Mouse (Mus musculus) thymus, adult 2 months (tissue): Measurements from ENCODE around the gene Ceacam2. TPM values are rescaled to one million over a fixed set of nuclear protein-coding genes. Genes with fewer than 3 reads are reported as not detected.
"Not testable (repeated sequence)": the region's sequence is repeated elsewhere in the genome, so short reads cannot be mapped to it uniquely, and the experiment has no call there.

ENCODE experiments used
- DNase-seq: peaks from one replicate; pipeline ENCODE4 v3.0.0; 2021
- H3K27ac ChIP-seq: fragments of 200-500 bp; 2 replicates; pipeline ENCODE4 v1.5.1; 2012; ENCODE audit warnings: low read length, control low read depth; ENCODE audit not compliant: control insufficient read depth, insufficient read depth
- H3K27me3 ChIP-seq: fragments of 200-500 bp; 2 replicates; pipeline ENCODE4 v1.6.1; 2012; ENCODE audit warnings: mild to moderate bottlenecking, low read length, moderate library complexity, mixed read lengths; ENCODE audit not compliant: control insufficient read depth, insufficient read depth
- H3K36me3 ChIP-seq: fragments of 200-500 bp; 2 replicates; pipeline ENCODE4 v1.6.1; 2012; ENCODE audit warnings: mild to moderate bottlenecking, low read length, moderate library complexity; ENCODE audit not compliant: control insufficient read depth, insufficient read depth
- H3K4me1 ChIP-seq: fragments of 200-500 bp; replicated peaks from 2 replicates; pipeline ENCODE4 v1.6.1; 2012; ENCODE audit warnings: low read length; ENCODE audit not compliant: control insufficient read depth, insufficient read depth
- H3K4me3 ChIP-seq: fragments of 200-500 bp; 2 replicates; pipeline ENCODE4 v1.5.1; 2012; ENCODE audit warnings: mild to moderate bottlenecking, low read length, control low read depth, moderate library complexity; ENCODE audit not compliant: control insufficient read depth, insufficient read depth
- CTCF ChIP-seq: fragments of 200-500 bp; IDR thresholded peaks from 2 replicates; pipeline ENCODE4 v1.5.1; 2012; ENCODE audit warnings: mild to moderate bottlenecking, control low read depth, low read length, moderate library complexity, borderline replicate concordance; ENCODE audit not compliant: control insufficient read depth, poor library complexity, insufficient read depth; ENCODE audit errors: extremely low read depth
- POLR2A ChIP-seq: fragments of 200-500 bp; IDR thresholded peaks from 2 replicates; pipeline ENCODE4 v1.6.1; 2012; ENCODE audit warnings: mild to moderate bottlenecking, low read length, control low read depth, moderate library complexity; ENCODE audit not compliant: control insufficient read depth, poor library complexity, insufficient read depth; ENCODE audit errors: extremely low read depth
- WGBS: fragments of 180-500 bp; shearing (Covaris S2); methylation state at CpG from one replicate; pipeline ENCODE4 v1.1.7; 2018; 5-methylcytosine and 5-hydroxymethylcytosine counted together
- polyA plus RNA-seq: library from polyadenylated mRNA; depleted of rRNA; stranded (reverse); fragments of >200 nt; gene quantifications from 2 replicates; pipeline ENCODE4 v1.2.3, GENCODE M21; 2012

Gene Ceacam2
- polyA plus RNA-seq, 1 experiment, result 0.22 TPM

GRCm38 (mm10) chr7:25509925-25510324, 29.7 kb downstream of the Ceacam2 start:
- 85% methylated on average over 3 of the region's 3 CpGs for whole genome bisulfite sequencing
- Histone ChIP-seq H3K4me1 (no peaks in the 10 kb centered on the region), H3K27me3 (no peaks in the 10 kb centered on the region), H3K27ac (no peak overlapping the region), H3K36me3 (no peaks in the 10 kb centered on the region), H3K4me3 (no peak overlapping the region)
- TF ChIP-seq POLR2A, result no peak
- no peak for TF ChIP-seq CTCF
- DNase-seq, result no peak

DNA sequence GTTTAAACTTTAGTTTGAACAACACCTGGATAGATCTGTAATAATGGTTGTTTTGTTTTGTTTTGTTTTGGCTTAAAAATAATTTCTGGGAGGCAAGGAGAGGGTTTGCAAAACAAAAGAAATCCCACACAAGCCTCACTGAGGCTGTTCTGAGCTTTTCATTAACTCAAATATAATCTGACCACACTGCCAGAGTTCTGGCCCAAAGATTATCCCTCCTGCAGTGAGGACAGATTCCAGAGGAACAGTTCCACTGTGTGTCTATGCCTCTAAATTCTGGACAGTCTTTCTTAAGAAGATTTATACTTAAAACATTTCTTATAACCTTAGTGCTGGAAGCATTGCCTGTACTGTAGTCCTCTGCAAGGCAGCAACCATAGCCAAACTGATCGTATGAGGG, 45.0 kb downstream of the Ceacam2 start:
- DNase-seq, result no peak
- Histone ChIP-seq H3K27me3 (no peaks in the 10 kb centered on the region), H3K36me3 (no peaks in the 10 kb centered on the region), H3K4me3 (no peak overlapping the region), H3K4me1 (no peaks in the 10 kb centered on the region), H3K27ac (no peak overlapping the region)
- WGBS, result 91% methylated on average over 1 of the region's 1 CpGs
- TF ChIP-seq CTCF, result no peak
- no peak for TF ChIP-seq POLR2A

- not testable (repeated sequence) for H3K4me1 ChIP-seq, H3K36me3 ChIP-seq, H3K27ac ChIP-seq, H3K27me3 ChIP-seq, DNase-seq, H3K4me3 ChIP-seq
- WGBS, result no CpG with 5 or more reads among the region's 1 CpGs
Measured at GRCm38 (mm10) chr7:25490698-25491097, 49.0 kb downstream of the Ceacam2 start.

DNA sequence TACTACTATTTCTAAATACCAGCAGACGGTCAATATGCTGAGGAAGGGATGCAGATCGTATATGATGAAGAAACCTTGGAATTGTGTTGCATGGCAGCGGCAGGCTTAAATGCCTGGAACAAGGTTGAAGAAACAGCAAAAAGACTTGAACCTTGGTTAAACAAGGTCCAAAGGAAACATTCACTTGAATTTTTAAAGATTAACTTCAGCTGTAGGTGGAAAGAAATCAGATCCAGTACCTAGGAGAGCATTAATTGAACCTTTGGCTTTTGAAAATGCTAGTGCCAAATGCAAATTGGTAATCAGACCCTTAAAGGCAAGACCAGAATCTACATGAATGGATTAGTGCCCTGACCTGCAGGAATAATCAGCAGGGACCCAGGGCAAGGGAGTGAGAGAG, 50.3 kb downstream of the Ceacam2 start:
- H3K27ac ChIP-seq, H3K36me3 ChIP-seq, DNase-seq, H3K4me3 ChIP-seq, H3K4me1 ChIP-seq, H3K27me3 ChIP-seq: not testable (repeated sequence)
- WGBS, result over 99% methylated on average over 3 of the region's 3 CpGs

GRCm38 (mm10) chr7:25486186-25486585, 53.5 kb downstream of the Ceacam2 start:
- peak; percentile 18 for DNase-seq
- H3K4me1 ChIP-seq, result no peaks in the 10 kb centered on the region
- H3K36me3 ChIP-seq, result no peaks in the 10 kb centered on the region
- TF ChIP-seq POLR2A (no peak), CTCF (no peak)
- 29% methylated on average over 1 of the region's 1 CpGs for WGBS
- no peak overlapping the region for H3K4me3 ChIP-seq
- H3K27ac ChIP-seq, result no peak overlapping the region
- H3K27me3 ChIP-seq, result no peaks in the 10 kb centered on the region

DNA sequence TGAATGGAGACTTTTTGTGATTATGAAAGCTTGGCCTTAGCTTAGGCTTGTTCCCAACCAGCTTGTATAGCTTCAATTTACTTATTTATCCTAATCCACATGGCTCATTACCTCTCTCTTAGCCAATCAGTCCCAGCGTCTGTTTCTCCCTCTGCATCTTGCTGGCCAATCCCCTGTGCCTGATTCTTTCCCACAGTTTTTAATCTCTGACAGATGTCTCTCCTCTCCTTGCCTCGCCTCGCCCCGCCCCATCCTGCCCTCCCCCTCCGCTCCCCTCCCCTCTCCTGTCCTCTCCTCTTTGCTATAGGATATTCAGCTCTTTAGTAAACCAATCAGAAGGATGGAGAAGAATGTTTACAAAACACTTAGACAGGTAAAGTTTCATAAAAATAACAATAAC, 54.6 kb downstream of the Ceacam2 start:
- H3K27me3 ChIP-seq, result no peaks in the 10 kb centered on the region
- WGBS, result 92% methylated on average over 5 of the region's 5 CpGs
- no peaks in the 10 kb centered on the region for H3K4me1 ChIP-seq

DNA sequence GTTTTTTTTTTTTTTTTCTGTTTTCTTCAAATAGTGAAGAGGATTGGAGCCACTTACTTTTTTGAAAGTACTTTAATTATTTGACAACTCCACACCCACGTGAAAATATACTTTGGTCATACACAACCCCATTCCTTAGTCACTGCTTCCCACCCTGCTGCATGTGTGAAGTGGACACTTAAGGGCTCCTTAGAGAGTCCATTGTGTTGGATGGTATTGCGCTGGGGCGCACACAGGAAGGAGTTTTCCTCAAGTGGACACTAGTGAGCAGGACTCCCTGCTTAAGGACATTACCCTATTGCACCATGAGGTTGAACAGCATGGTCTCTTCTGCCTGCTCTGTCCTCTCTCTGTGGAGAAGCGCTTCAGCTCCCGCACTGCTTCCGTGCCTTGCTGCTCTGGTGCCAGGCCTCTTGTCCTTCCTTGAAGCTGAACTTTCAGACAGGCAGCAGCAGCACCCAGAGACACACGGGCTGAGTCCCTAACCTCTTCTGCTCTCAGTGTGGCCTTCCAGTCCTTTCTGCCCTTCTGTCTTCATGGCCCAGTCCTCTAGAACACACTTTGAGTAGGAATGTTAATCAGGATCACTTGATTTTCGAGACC, 56.4 kb downstream of the Ceacam2 start:
- H3K27me3 ChIP-seq, result no peaks in the 10 kb centered on the region
- no peaks in the 10 kb centered on the region for H3K36me3 ChIP-seq
- H3K4me3 ChIP-seq, result no peak overlapping the region
- no peak overlapping the region for H3K27ac ChIP-seq
- WGBS, result 93% methylated on average over 8 of the region's 8 CpGs
- TF ChIP-seq POLR2A (no peak), CTCF (no peak)
- H3K4me1 ChIP-seq, result no peaks in the 10 kb centered on the region
- DNase-seq, result no peak

More for the DNA sequence above, 54.6 kb downstream of the Ceacam2 start:
- no peaks in the 10 kb centered on the region for H3K36me3 ChIP-seq
- no peak overlapping the region for H3K4me3 ChIP-seq
- no peak for DNase-seq
- H3K27ac ChIP-seq, result no peak overlapping the region
- TF ChIP-seq CTCF, result no peak
- no peak for TF ChIP-seq POLR2A

- H3K4me3 ChIP-seq, H3K4me1 ChIP-seq, H3K36me3 ChIP-seq, DNase-seq, H3K27ac ChIP-seq, H3K27me3 ChIP-seq: not testable (repeated sequence)
- WGBS, result 82% methylated on average over 8 of the region's 8 CpGs
Measured at GRCm38 (mm10) chr7:25480791-25481190, 58.9 kb downstream of the Ceacam2 start.
